Mouse (Mus musculus) heart, postnatal 36 days (tissue): Measurements from ENCODE around the gene 1700011M02Rik. TPM values are rescaled to one million over a fixed set of nuclear protein-coding genes. Genes with fewer than 3 reads are reported as not detected.
"Not testable (repeated sequence)": the region's sequence is repeated elsewhere in the genome, so short reads cannot be mapped to it uniquely, and the experiment has no call there.

Experiments used
- DNase-seq, 2 experiments: peaks; one replicate each; pipeline ENCODE4 v3.0.0; 2021 to 2022
- intact Hi-C: fragments of 180-260 bp; cut with DNase I; formaldehyde crosslinking; loops from one replicate; pipeline ENCODE4 v1.15.1; 2025
- total RNA-seq, 2 experiments: library from RNA; stranded (reverse); gene quantifications; 2 replicates each; pipeline ENCODE4 v1.2.3; 2021

1700011M02Rik gene
- not detected for total RNA-seq

DNA sequence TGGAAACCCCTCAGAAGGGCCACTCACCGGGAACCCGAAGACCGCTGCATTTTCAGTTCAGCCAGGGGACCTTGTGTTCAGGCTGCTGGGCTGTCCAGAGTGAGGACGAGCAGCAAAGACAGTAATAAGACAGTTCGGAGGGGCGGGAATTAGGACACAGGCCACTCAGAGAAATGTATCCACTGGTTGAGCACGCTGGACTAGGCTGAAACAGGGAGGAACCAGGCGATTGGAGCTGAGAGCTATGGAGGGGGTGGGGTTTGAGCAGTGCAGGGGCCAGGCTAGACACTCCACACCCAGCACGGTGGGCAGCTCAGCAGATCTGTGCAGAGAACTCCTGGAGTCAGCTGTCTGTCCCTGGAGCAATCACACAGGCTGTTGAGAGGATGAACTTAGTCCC is at the start of gene 1700011M02Rik, which contains the start of gene Dmrtc1a:
TSS of gene 1700011M02Rik (plus strand) at position 319 of the 400 bp plus-strand sequence.
TSS of gene Dmrtc1a (minus strand) at position 101 of the 400 bp plus-strand sequence.
- DNase-seq, intact Hi-C loops: not testable (repeated sequence)

DNA sequence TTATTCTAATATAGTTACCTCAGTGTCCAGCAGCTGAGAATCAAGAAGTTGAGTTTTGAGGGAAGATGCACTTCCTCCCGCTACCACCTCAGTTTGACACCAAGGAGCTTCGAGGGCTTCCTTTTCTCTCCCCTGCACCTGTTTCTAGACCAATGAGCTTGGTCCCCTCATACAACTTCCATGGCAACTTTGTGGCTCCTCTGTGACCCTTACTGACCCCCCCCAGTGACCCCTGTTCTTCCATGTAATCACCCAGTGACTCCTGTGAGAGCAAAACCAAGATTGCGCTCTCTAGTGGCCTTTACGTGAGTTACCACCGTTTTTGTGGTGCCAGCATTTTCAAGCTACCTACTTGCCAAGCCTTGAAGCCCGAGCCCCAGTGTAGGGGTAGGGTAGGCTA is 40.8 kb upstream of the 1700011M02Rik start, which contains the start of gene 1700031F05Rik:
TSS of gene 1700031F05Rik (minus strand) at position 101 of the 400 bp plus-strand sequence.
- intact Hi-C loops: loop anchor here (5.0 kb wide), 1 partner anchor 76 kb away; no protein-coding TSS in a partner anchor

DNA sequence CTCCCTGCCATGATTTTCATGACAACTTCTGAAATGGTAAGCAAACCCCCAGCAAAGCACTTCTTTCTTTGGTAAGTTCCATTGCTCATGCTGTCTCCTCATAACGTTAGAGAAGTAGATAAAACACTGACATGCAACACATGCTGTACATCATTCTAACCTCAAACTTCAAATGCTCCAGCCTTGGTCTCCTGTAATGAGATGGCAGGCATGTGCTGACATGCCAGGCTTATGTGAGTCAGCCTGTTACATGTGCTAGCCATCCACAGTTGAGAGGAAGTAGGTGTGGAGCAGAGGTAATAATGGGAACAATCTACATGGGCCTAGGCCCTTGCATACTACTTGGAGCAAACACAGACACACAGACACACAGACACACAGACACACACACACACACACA is 6.1 kb downstream of the 1700011M02Rik start:
- intact Hi-C loops, DNase-seq: not testable (repeated sequence)

More for the DNA sequence above, 40.8 kb upstream of the 1700011M02Rik start, which contains the start of gene 1700031F05Rik:
- no peak for DNase-seq

DNA sequence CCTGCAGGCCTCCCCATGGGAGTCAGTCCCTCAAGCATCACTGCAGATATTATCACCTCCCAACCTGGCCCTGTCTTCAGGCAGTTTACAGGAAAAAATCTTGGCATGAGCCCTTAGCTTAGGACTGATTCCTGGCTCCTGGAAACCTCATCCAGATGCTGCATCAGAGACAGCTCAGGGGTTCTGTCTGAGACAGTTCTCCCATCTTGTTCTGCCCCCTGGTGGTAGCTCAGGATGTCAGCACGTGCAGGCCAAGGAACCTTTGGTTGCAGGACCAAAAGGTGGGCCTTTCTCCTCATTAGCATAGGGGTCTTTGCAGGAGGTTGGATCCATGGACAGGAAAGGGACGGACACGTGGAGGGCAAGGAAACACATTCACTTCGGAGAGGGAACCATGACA is 18.0 kb downstream of the 1700011M02Rik start:
- intact Hi-C loops: not testable (repeated sequence)
- DNase-seq: peak in 1 of 2 experiments; percentile 5

DNA sequence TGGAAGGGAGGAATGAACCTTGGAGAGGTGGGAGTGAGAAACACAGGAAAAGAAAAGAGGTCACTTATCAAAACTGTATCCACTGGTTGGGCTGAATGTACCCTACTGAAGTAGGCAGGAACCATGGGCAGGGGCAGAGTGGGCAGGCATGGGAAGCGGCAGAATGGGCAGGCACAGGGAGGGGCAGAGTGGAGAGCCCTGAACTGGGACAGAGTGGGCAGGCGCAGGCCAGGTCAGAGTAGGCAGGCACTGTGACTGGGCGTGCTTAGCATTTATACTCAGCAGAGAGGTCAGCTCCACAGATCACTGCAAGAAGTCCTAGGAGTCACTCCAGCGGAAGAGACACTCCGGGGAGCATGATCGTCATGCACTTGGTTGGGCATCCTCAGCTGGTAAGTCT is 19.4 kb downstream of the 1700011M02Rik start, which contains the start of gene 1700018G05Rik:
TSS of gene 1700018G05Rik (plus strand) at position 301 of the 400 bp plus-strand sequence.
- intact Hi-C loops: loop anchor here (2.0 kb wide), 1 partner anchor 241 kb away; the partner anchor contains the start of gene Gm3880
- not testable (repeated sequence) for DNase-seq

DNA sequence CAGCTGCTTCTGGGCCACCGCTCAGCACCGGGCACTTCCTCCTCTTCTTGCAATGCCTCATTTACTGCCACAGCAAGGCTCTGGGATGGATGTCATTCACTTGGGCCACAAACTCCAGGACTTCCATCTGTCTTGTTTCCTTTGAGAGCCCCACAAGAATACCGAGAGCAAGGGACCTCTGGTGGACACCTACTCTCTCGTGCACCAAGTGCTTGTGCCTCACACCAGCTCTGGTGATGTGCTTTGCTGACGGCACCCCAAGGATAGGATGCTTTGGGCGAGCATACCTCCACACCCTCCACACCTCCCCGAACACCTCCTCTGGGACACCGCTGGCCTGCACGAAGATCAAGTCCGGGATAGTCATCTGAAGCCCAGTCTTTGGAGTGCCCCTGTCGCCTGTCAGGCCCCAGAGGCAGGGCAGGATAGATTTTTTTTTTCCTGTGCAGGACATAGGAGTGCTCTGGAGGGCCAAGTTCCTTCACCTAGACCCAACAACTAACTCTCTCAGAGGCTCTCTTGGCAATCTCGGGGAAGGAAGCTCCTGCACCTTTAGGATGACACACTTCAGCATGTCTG is 24.4 kb downstream of the 1700011M02Rik start:
- intact Hi-C loops: no loop called here
- DNase-seq: no peak

DNA sequence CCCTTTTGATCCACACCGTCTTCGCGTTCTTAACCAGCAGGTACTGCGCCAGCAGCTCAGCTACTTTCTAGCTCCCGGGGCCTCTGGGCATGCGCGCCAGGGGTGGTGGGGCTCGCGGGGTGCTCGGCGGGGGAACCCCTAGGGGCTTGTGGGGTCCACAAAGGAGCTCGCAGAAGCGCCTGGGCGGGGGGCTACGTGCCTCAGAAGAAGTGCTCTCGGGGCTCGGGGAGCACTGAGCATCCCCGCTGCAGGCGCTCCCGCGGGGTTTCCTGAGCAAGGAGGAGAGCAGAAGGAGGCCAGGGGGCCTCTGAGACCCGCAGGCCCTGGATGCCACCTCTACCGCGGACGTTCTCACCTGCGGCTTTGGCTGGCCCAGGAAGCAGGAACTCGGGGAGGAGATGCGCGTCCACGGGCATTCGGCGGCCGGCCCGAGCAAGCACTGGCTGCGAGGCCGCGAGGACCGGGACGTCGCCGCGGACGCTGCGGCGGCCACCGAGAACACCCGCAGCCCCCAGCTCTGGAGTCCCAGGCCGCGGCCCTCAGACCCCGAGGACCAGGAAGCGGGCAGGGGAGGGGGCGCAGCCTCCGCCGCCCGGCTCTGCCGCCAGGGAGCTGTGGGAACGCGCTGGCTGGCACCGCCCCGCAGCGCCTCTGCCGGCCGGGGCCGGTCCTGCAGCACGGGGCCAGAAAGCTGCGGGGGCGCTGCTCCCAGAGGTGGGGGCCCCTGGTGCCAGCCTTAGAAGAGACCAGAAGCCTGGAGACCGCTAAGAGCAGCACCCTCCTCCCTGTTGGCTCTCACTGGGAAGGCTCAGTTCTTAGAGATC is 25.1 kb downstream of the 1700011M02Rik start:
- intact Hi-C loops: no loop called here
- peak; percentile 40 for DNase-seq

DNA sequence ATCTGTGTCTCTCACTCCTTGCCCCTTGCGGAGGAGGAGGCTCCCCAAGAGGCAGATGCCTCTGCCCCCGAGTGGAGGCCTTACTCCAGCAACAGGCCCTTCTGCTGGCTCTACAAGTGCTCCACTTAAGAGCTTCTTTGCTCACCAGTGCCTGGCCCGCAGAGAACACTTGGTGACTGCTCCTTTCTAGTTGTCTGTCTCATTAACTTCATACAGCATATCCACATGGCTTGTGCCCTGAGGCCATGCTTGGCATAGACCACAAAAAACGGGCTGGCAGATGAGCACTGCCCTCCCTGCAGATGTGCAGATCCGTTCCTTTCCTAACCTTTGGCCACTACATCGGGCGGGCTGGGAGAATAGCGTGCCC is 25.7 kb downstream of the 1700011M02Rik start:
- intact Hi-C loops: no loop called here

DNA sequence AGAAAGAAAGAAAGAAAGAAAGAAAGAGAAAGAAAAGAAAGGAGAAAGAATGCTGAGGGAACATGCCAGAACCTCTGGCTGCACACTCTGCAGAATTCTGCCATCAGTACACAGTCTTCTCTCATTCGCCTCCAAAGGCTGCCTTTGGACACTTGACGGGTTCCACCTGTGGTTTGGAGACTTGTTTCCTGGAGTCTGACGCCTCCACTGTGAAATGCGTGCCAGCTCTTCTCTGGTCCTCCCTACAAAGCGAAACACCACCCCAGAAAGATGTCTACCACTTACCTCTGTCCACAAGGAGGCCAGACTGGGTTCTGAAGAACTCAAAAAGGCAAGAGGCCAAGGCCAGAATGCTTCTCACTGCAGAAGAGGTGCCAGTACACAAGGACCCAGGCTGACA is 28.0 kb downstream of the 1700011M02Rik start:
- intact Hi-C loops: no loop called here
- DNase-seq: peak in 1 of 2 experiments; percentile 4

More for the DNA sequence above, 25.7 kb downstream of the 1700011M02Rik start:
- no peak for DNase-seq

DNA sequence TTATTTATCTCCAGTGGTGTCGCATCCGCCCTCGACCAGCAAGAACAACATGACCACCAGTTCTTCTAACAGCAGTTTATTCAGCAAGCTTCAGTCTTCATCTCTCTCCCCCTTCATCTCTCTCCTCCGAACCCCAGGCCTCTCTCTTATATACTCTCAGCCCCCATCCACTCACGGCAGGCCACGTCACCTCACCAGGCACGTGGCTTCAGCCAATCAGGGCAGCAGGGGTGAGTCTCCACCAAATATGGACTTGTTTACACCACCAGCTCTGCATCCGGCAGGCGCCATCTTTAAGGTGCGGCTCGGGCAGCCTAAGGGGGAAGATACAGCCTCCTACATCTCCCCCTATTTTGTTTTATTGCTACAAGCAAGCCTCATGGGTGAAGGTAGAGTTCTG is 41.4 kb downstream of the 1700011M02Rik start:
- intact Hi-C loops: loop anchor here (10.0 kb wide), 1 partner anchor 495 kb away; no protein-coding TSS in a partner anchor
- not testable (repeated sequence) for DNase-seq

DNA sequence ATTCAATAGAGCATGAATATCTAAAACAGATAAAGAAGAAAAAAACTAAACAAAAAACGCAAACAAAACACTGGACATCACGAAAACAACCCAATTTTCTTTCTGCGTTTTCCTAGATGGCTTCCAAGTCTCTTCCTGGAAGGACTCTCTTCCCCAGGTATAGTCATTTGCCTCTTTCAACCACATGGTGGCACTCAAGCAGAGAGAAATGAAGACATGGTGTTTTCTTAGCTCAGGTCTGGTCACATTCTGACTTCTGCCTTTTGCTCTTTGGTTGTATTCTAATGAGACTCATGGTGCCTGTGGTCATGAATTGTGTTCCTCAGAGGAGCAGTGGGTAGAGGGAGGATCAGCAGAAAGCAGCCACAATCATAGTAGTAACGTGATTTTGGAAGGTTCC is 50.2 kb downstream of the 1700011M02Rik start:
- intact Hi-C loops: loop anchor here (1.0 to 10.0 kb wide), 2 partner anchors 150 to 486 kb away; no protein-coding TSS in a partner anchor

More for the DNA sequence above, 50.2 kb downstream of the 1700011M02Rik start:
- no peak for DNase-seq

Other genes with a start within 250 kb of the 1700011M02Rik start
- not detected for gene Gm3880, start 221.9 kb upstream of the 1700011M02Rik start, total RNA-seq
- not detected for gene Gm9112, start 201.3 kb upstream of the 1700011M02Rik start, total RNA-seq
- gene Dmrtc1b, start 201.0 kb upstream of the 1700011M02Rik start, total RNA-seq: not detected
- gene Dmrtc1c1, start 105.9 kb upstream of the 1700011M02Rik start, total RNA-seq: not detected
- gene Dmrtc1c2, start 54.3 kb upstream of the 1700011M02Rik start, total RNA-seq: not detected
- gene 1700031F05Rik, start 40.9 kb upstream of the 1700011M02Rik start, total RNA-seq: not detected
- not detected for gene Dmrtc1a, start 218 bp upstream of the 1700011M02Rik start, total RNA-seq
- not detected for gene 1700018G05Rik, start 19.5 kb downstream of the 1700011M02Rik start, total RNA-seq